Mouse (Mus musculus) midbrain, embryonic 12.5 days (tissue): ENCODE measurements around the gene Bcl2l11. TPM values are rescaled to one million over a fixed set of nuclear protein-coding genes. Genes with fewer than 3 reads are reported as not detected.
A peak's percentile ranks its signal among the peaks of the same experiment; 100 is the strongest.

Experiments
- ATAC-seq: fragments of 200-750 bp; cut with Nextera tagmentation; 2 replicates; pipeline ENCODE4 v1.8.0; 2017; ENCODE audit warnings: low read depth, moderate TSS enrichment, moderate library complexity; ENCODE audit not compliant: low FRiP score
- H3K27ac ChIP-seq: fragments of 300-500 bp; sonication (generic); replicated peaks from 2 replicates; pipeline ENCODE4 v1.5.1; 2016; ENCODE audit warnings: mild to moderate bottlenecking
- H3K27me3 ChIP-seq: fragments of 300-500 bp; sonication (generic); 2 replicates; pipeline ENCODE4 v1.6.1; 2016; ENCODE audit warnings: mild to moderate bottlenecking
- H3K36me3 ChIP-seq: fragments of 300-500 bp; sonication (generic); 2 replicates; pipeline ENCODE4 v1.6.1; 2016
- H3K4me1 ChIP-seq: fragments of 300-500 bp; sonication (generic); 2 replicates; pipeline ENCODE4 v1.6.1; 2016
- H3K4me2 ChIP-seq: fragments of 300-500 bp; sonication (generic); replicated peaks from 2 replicates; pipeline ENCODE4 v1.6.1; 2016; ENCODE audit warnings: mild to moderate bottlenecking, moderate library complexity
- H3K4me3 ChIP-seq: fragments of 300-500 bp; sonication (generic); 2 replicates; pipeline ENCODE4 v1.5.1; 2016; ENCODE audit warnings: mild to moderate bottlenecking
- H3K9ac ChIP-seq: fragments of 300-500 bp; sonication (generic); replicated peaks from 2 replicates; pipeline ENCODE4 v1.6.1; 2016; ENCODE audit warnings: mild to moderate bottlenecking, moderate library complexity
- H3K9me3 ChIP-seq: fragments of 300-500 bp; sonication (generic); 2 replicates; pipeline ENCODE4 v1.6.1; 2016; ENCODE audit warnings: mild to moderate bottlenecking
- WGBS: fragments of 180-500 bp; shearing (Covaris S2); methylation state at CpG from one replicate; pipeline ENCODE4 v1.1.7; 2016; 5-methylcytosine and 5-hydroxymethylcytosine counted together
- polyA plus RNA-seq: library from polyadenylated mRNA; unstranded; fragments of >200 nt; fragmentation: Nextera tagmentation; extraction: Ambion mirVana; gene quantifications from 2 replicates; pipeline ENCODE4 v1.2.1, GENCODE M21; 2016

Gene Bcl2l11
- polyA plus RNA-seq, 1 experiment from 2014 or later: 24.7 TPM

GRCm38 (mm10) chr2:128149596-128149995 is 23.8 kb downstream of the Bcl2l11 start:
- ATAC-seq: no peak
- Histone ChIP-seq H3K27ac (no peak overlapping the region), H3K4me3 (no peak overlapping the region), H3K4me1 (no peaks in the 10 kb centered on the region), H3K36me3 (peaks cover 43% of the 10 kb centered on the region), H3K9ac (no peak overlapping the region), H3K27me3 (no peaks in the 10 kb centered on the region), H3K9me3 (no peaks in the 10 kb centered on the region), H3K4me2 (no peak overlapping the region)
- WGBS: 83% methylated on average over 5 of the region's 5 CpGs

- H3K27ac ChIP-seq: no peak overlapping the region
- 91% methylated on average over 9 of the region's 9 CpGs for WGBS
- no peak overlapping the region for H3K9ac ChIP-seq
- ATAC-seq: no peak
- no peak overlapping the region for H3K4me2 ChIP-seq
- no peak overlapping the region for H3K4me3 ChIP-seq
- peaks cover 11% of the 10 kb centered on the region for H3K4me1 ChIP-seq
- H3K9me3 ChIP-seq: no peaks in the 10 kb centered on the region
- H3K27me3 ChIP-seq: no peaks in the 10 kb centered on the region
- peaks cover 44% of the 10 kb centered on the region for H3K36me3 ChIP-seq
Measured at GRCm38 (mm10) chr2:128152211-128152610, 26.4 kb downstream of the Bcl2l11 start.

GRCm38 (mm10) chr2:128152845-128153550 is 27.2 kb downstream of the Bcl2l11 start:
- no peak overlapping the region for H3K4me3 ChIP-seq
- no peaks in the 10 kb centered on the region for H3K9me3 ChIP-seq
- no peak overlapping the region for H3K27ac ChIP-seq
- H3K4me2 ChIP-seq: no peak overlapping the region
- ATAC-seq: no peak
- 87% methylated on average over 16 of the region's 16 CpGs for WGBS
- peaks cover 11% of the 10 kb centered on the region for H3K4me1 ChIP-seq
- no peaks in the 10 kb centered on the region for H3K27me3 ChIP-seq
- H3K36me3 ChIP-seq: peaks cover 40% of the 10 kb centered on the region
- no peak overlapping the region for H3K9ac ChIP-seq

- Histone ChIP-seq H3K4me1 (peaks cover 11% of the 10 kb centered on the region), H3K36me3 (peaks cover 39% of the 10 kb centered on the region), H3K4me2 (no peak overlapping the region), H3K27me3 (no peaks in the 10 kb centered on the region), H3K27ac (no peak overlapping the region), H3K4me3 (no peak overlapping the region), H3K9ac (no peak overlapping the region), H3K9me3 (no peaks in the 10 kb centered on the region)
- ATAC-seq: no peak
- WGBS: 57% methylated on average over 11 of the region's 11 CpGs
Measured at GRCm38 (mm10) chr2:128153551-128153910, 27.7 kb downstream of the Bcl2l11 start.

GRCm38 (mm10) chr2:128155412-128156066 is 29.7 kb downstream of the Bcl2l11 start:
- H3K9me3 ChIP-seq: no peaks in the 10 kb centered on the region
- H3K9ac ChIP-seq: no peak overlapping the region
- H3K4me3 ChIP-seq: no peak overlapping the region
- peaks cover 33% of the 10 kb centered on the region for H3K36me3 ChIP-seq
- WGBS: 93% methylated on average over 13 of the region's 13 CpGs
- H3K4me2 ChIP-seq: no peak overlapping the region
- peaks cover 11% of the 10 kb centered on the region for H3K4me1 ChIP-seq
- no peak overlapping the region for H3K27ac ChIP-seq
- no peak for ATAC-seq
- H3K27me3 ChIP-seq: no peaks in the 10 kb centered on the region

- Histone ChIP-seq H3K27ac (no peak overlapping the region), H3K36me3 (peaks cover 28% of the 10 kb centered on the region), H3K9ac (no peak overlapping the region), H3K4me1 (peaks cover 11% of the 10 kb centered on the region), H3K4me3 (no peak overlapping the region), H3K27me3 (no peaks in the 10 kb centered on the region), H3K4me2 (no peak overlapping the region), H3K9me3 (no peaks in the 10 kb centered on the region)
- ATAC-seq: no peak
- WGBS: 82% methylated on average over 5 of the region's 5 CpGs
Measured at GRCm38 (mm10) chr2:128156067-128156462, 30.2 kb downstream of the Bcl2l11 start.

GRCm38 (mm10) chr2:128156557-128157412 is 30.9 kb downstream of the Bcl2l11 start:
- Histone ChIP-seq H3K9me3 (no peaks in the 10 kb centered on the region), H3K36me3 (peaks cover 27% of the 10 kb centered on the region), H3K4me2 (no peak overlapping the region), H3K9ac (no peak overlapping the region), H3K4me3 (no peak overlapping the region), H3K27me3 (no peaks in the 10 kb centered on the region), H3K27ac (0 out of 2 replicates have a peak overlapping the region, but pooled peaks have one; percentile 6), H3K4me1 (peaks cover 11% of the 10 kb centered on the region)
- no peak for ATAC-seq
- WGBS: 82% methylated on average over 12 of the region's 12 CpGs

- no peak overlapping the region for H3K4me3 ChIP-seq
- H3K9me3 ChIP-seq: no peaks in the 10 kb centered on the region
- ATAC-seq: no peak
- peaks cover 11% of the 10 kb centered on the region for H3K4me1 ChIP-seq
- H3K36me3 ChIP-seq: peaks cover 27% of the 10 kb centered on the region
- H3K27me3 ChIP-seq: no peaks in the 10 kb centered on the region
- 75% methylated on average over 17 of the region's 17 CpGs for WGBS
- H3K27ac ChIP-seq: no peak overlapping the region
- no peak overlapping the region for H3K4me2 ChIP-seq
- H3K9ac ChIP-seq: no peak overlapping the region
Measured at GRCm38 (mm10) chr2:128158734-128159410, 33.0 kb downstream of the Bcl2l11 start.

- peaks cover 11% of the 10 kb centered on the region for H3K4me1 ChIP-seq
- no peak overlapping the region for H3K4me2 ChIP-seq
- H3K4me3 ChIP-seq: no peak overlapping the region
- no peaks in the 10 kb centered on the region for H3K9me3 ChIP-seq
- H3K9ac ChIP-seq: no peak overlapping the region
- H3K36me3 ChIP-seq: peaks cover 27% of the 10 kb centered on the region
- no peaks in the 10 kb centered on the region for H3K27me3 ChIP-seq
- WGBS: 84% methylated on average over 7 of the region's 7 CpGs
- no peak for ATAC-seq
- H3K27ac ChIP-seq: no peak overlapping the region
Measured at GRCm38 (mm10) chr2:128159619-128160125, 33.8 kb downstream of the Bcl2l11 start.

GRCm38 (mm10) chr2:128163177-128163576 is 37.3 kb downstream of the Bcl2l11 start:
- no peaks in the 10 kb centered on the region for H3K9me3 ChIP-seq
- WGBS: 89% methylated on average over 8 of the region's 8 CpGs
- no peak for ATAC-seq
- no peak overlapping the region for H3K4me2 ChIP-seq
- H3K27ac ChIP-seq: no peak overlapping the region
- peaks cover 7% of the 10 kb centered on the region; the same call in 1 of the 2 replicates for H3K4me1 ChIP-seq
- no peak overlapping the region for H3K4me3 ChIP-seq
- H3K36me3 ChIP-seq: peaks cover 13% of the 10 kb centered on the region
- H3K9ac ChIP-seq: no peak overlapping the region
- H3K27me3 ChIP-seq: no peaks in the 10 kb centered on the region

GRCm38 (mm10) chr2:128166623-128167423 is 41.0 kb downstream of the Bcl2l11 start:
- no peak for ATAC-seq
- Histone ChIP-seq H3K9me3 (no peaks in the 10 kb centered on the region), H3K27ac (no peak overlapping the region), H3K4me2 (no peak overlapping the region), H3K4me1 (peaks cover 7% of the 10 kb centered on the region; the same call in 1 of the 2 replicates), H3K9ac (no peak overlapping the region), H3K4me3 (no peak overlapping the region), H3K27me3 (no peaks in the 10 kb centered on the region), H3K36me3 (no peaks in the 10 kb centered on the region)
- 72% methylated on average over 13 of the region's 13 CpGs for WGBS
